In genomic region chr5:74205509-74205908, GRCm38 (mm10) we compare ENCODE assay signal across 11 mouse cellular contexts. TPM values are rescaled to one million over a fixed set of nuclear protein-coding genes. Genes with fewer than 3 reads are reported as not detected.
A peak's percentile ranks its signal among the peaks of the same experiment; 100 is the strongest.
DNase-seq lines count a peak whose midpoint lies in the region; ATAC-seq lines count a peak whose summit lies in the region.
"Had no signal": no experiment of that assay in that cellular context is flagged by ENCODE, and none has a peak within 500 bp of the region (broad histone marks: within the 10 kb centered on the region; RNA-seq: fewer than 3 reads in every experiment).

No protein-coding gene starts in this region.

- H3K36me3 ChIP-seq in heart, embryonic 13.5 days, result no peaks in the 10 kb centered on the region; the same call in none of the 2 replicates
- peaks cover 3% of the 10 kb centered on the region; the same call in 1 of the 2 replicates for H3K36me3 ChIP-seq in neural tube, embryonic 12.5 days
- no peaks in the 10 kb centered on the region for H3K36me3 ChIP-seq in neural tube, embryonic 15.5 days
- H3K36me3 ChIP-seq in embryonic facial prominence, embryonic 12.5 days, result 0 out of 2 replicates have a peak, but pooled peaks cover under 1% of the 10 kb centered on the region
- H3K36me3 ChIP-seq: midbrain, embryonic 12.5 days had no signal

- no peaks in the 10 kb centered on the region for H3K9me3 ChIP-seq in heart, embryonic 13.5 days
- H3K9me3 ChIP-seq in neural tube, embryonic 12.5 days, result no peaks in the 10 kb centered on the region
- no peaks in the 10 kb centered on the region for H3K9me3 ChIP-seq in neural tube, embryonic 15.5 days (replicated peaks)
- no peaks in the 10 kb centered on the region for H3K9me3 ChIP-seq in embryonic facial prominence, embryonic 12.5 days
- H3K9me3 ChIP-seq: midbrain, embryonic 12.5 days had no signal

- H3K27ac ChIP-seq in heart, embryonic 13.5 days (replicated peaks), result peak overlapping the region; percentile 90
- no peak overlapping the region for H3K27ac ChIP-seq in neural tube, embryonic 12.5 days
- no peak overlapping the region for H3K27ac ChIP-seq in neural tube, embryonic 15.5 days (replicated peaks)
- H3K27ac ChIP-seq in embryonic facial prominence, embryonic 12.5 days, result peak overlapping the region; percentile 63; the same call in 1 of the 2 replicates
- H3K27ac ChIP-seq: midbrain, embryonic 12.5 days had no signal

- no peak for DNase-seq in heart, postnatal 14 days
- DNase-seq in testis, postnatal 10 days (ENCODE audit: low spot score), result peak; percentile 63
- DNase-seq in spleen, postnatal 10 days (ENCODE audit: low spot score in 2 of 2), result no peak
- DNase-seq: cerebellum, adult 11 months; gastrocnemius, postnatal 25 days had no signal

- WGBS in heart, embryonic 13.5 days, result 22% methylated on average over 8 of the region's 8 CpGs
- 15% methylated on average over 8 of the region's 8 CpGs for WGBS in neural tube, embryonic 12.5 days
- 17% methylated on average over 8 of the region's 8 CpGs for WGBS in neural tube, embryonic 15.5 days
- WGBS in embryonic facial prominence, embryonic 12.5 days, result 25% methylated on average over 8 of the region's 8 CpGs

- no peaks in the 10 kb centered on the region for H3K27me3 ChIP-seq in heart, embryonic 13.5 days (replicated peaks)
- H3K27me3 ChIP-seq in neural tube, embryonic 12.5 days (replicated peaks), result no peaks in the 10 kb centered on the region
- no peaks in the 10 kb centered on the region for H3K27me3 ChIP-seq in neural tube, embryonic 15.5 days (replicated peaks)
- H3K27me3 ChIP-seq in embryonic facial prominence, embryonic 12.5 days, result no peaks in the 10 kb centered on the region
- H3K27me3 ChIP-seq: midbrain, embryonic 12.5 days had no signal

- no peak overlapping the region for H3K4me3 ChIP-seq in heart, embryonic 13.5 days
- H3K4me3 ChIP-seq in neural tube, embryonic 12.5 days, result no peak overlapping the region
- no peak overlapping the region for H3K4me3 ChIP-seq in neural tube, embryonic 15.5 days (replicated peaks)
- no peak overlapping the region for H3K4me3 ChIP-seq in embryonic facial prominence, embryonic 12.5 days
- H3K4me3 ChIP-seq: midbrain, embryonic 12.5 days had no signal

- H3K4me2 ChIP-seq in heart, embryonic 13.5 days, result peak overlapping the region; percentile 21
- 0 out of 2 replicates have a peak overlapping the region, but pooled peaks have one; percentile 9 for H3K4me2 ChIP-seq in neural tube, embryonic 12.5 days (replicated peaks)
- no peak overlapping the region for H3K4me2 ChIP-seq in neural tube, embryonic 15.5 days
- no peak overlapping the region for H3K4me2 ChIP-seq in embryonic facial prominence, embryonic 12.5 days (replicated peaks)
- H3K4me2 ChIP-seq: midbrain, embryonic 12.5 days had no signal

- peak overlapping the region; percentile 64 for H3K9ac ChIP-seq in heart, embryonic 13.5 days
- H3K9ac ChIP-seq in neural tube, embryonic 12.5 days, result no peak overlapping the region
- no peak overlapping the region for H3K9ac ChIP-seq in neural tube, embryonic 15.5 days (replicated peaks)
- H3K9ac ChIP-seq in embryonic facial prominence, embryonic 12.5 days, result no peak overlapping the region
- H3K9ac ChIP-seq: midbrain, embryonic 12.5 days had no signal

- no peak for ATAC-seq in heart, embryonic 13.5 days (ENCODE audit: extremely low read depth, insufficient number of reproducible peaks, low FRiP score, low TSS enrichment)
- ATAC-seq in neural tube, embryonic 12.5 days (ENCODE audit: low FRiP score, low read depth), result peak; percentile 76
- ATAC-seq in neural tube, embryonic 15.5 days (ENCODE audit: low FRiP score), result no peak
- no peak for ATAC-seq in embryonic facial prominence, embryonic 12.5 days (ENCODE audit: insufficient number of reproducible peaks, insufficient read depth, low FRiP score, low TSS enrichment)
- ATAC-seq: intestine, postnatal 0 days had no signal

- intact Hi-C loops in heart, postnatal 14 days (cut with DNase I), result no loop called here

- H3K4me1 ChIP-seq in heart, embryonic 13.5 days, result peaks cover 80% of the 10 kb centered on the region
- peaks cover 13% of the 10 kb centered on the region for H3K4me1 ChIP-seq in neural tube, embryonic 12.5 days
- 0 out of 2 replicates have a peak, but pooled peaks cover 3% of the 10 kb centered on the region for H3K4me1 ChIP-seq in neural tube, embryonic 15.5 days
- H3K4me1 ChIP-seq in embryonic facial prominence, embryonic 12.5 days, result peaks cover 49% of the 10 kb centered on the region

RNA-seq across cellular contexts. Expression of gene Rasl11b, which starts 10.4 kb away (rescaled TPM):
- 79.7 and 88.1 TPM in 2 replicates for polyA plus RNA-seq in heart, embryonic 13.5 days (2015; fragmentation: Nextera tagmentation; extraction: Ambion mirVana)
- total RNA-seq in heart, postnatal 14 days (2021), result 10 to 100 TPM; 27.7 to 33.0 TPM
- polyA plus RNA-seq in neural tube, embryonic 12.5 days (2016; fragmentation: Nextera tagmentation; extraction: Ambion mirVana), result 38.2 and 41.7 TPM in 2 replicates
- 16.5 and 17.4 TPM in 2 replicates for polyA plus RNA-seq in neural tube, embryonic 15.5 days (2015; fragmentation: Nextera tagmentation; extraction: Ambion mirVana)
- 134 and 140 TPM in 2 replicates for polyA plus RNA-seq in embryonic facial prominence, embryonic 12.5 days (2016; fragmentation: Nextera tagmentation; extraction: Ambion mirVana)

Comparison
In these comparisons a context has a peak if more than half of its experiments do, and no peak if none do; other contexts are left out.
1. H3K4me2 ChIP-seq: peak in heart, embryonic 13.5 days (single experiment) and neural tube, embryonic 12.5 days (single experiment); none in neural tube, embryonic 15.5 days (single experiment) and embryonic facial prominence, embryonic 12.5 days (single experiment).
2. H3K27ac ChIP-seq: peak in heart, embryonic 13.5 days (single experiment) and embryonic facial prominence, embryonic 12.5 days (single experiment); none in neural tube, embryonic 12.5 days (single experiment) and neural tube, embryonic 15.5 days (single experiment).